Mouse (Mus musculus): Measurements from ENCODE around the gene 1700012P22Rik. TPM values are rescaled to one million over a fixed set of nuclear protein-coding genes. Genes with fewer than 3 reads are reported as not detected.

Gene 1700012P22Rik
- polyA plus RNA-seq, 1 experiment, result not detected

Other genes with a start within 250 kb of the 1700012P22Rik start
- gene Oog2, start 248.1 kb downstream of the 1700012P22Rik start, polyA plus RNA-seq (2012; rRNA removed), result not detected in 2 replicates
- gene C87977, start 225.5 kb downstream of the 1700012P22Rik start, polyA plus RNA-seq (2012; rRNA removed), result not detected in 2 replicates
- not detected in 2 replicates for gene Pramel5, start 158.3 kb downstream of the 1700012P22Rik start, polyA plus RNA-seq (2012; rRNA removed)
- not detected in 2 replicates for gene Gm13128, start 108.5 kb downstream of the 1700012P22Rik start, polyA plus RNA-seq (2012; rRNA removed)
- not detected in 2 replicates for gene Gm13119, start 80.8 kb downstream of the 1700012P22Rik start, polyA plus RNA-seq (2012; rRNA removed)
- gene Pramef20, start 60.8 kb downstream of the 1700012P22Rik start, polyA plus RNA-seq (2012; rRNA removed), result not detected in 2 replicates
- gene Pramef12, start 30.3 kb downstream of the 1700012P22Rik start, polyA plus RNA-seq (2012; rRNA removed), result 0.04 and 0.59 TPM in 2 replicates
- gene Gm9944, start 14.5 kb upstream of the 1700012P22Rik start, polyA plus RNA-seq (2012; rRNA removed), result not detected in 2 replicates
- gene Aadacl3, start 25.0 kb upstream of the 1700012P22Rik start, polyA plus RNA-seq (2012; rRNA removed), result not detected in 2 replicates
- gene 9430007A20Rik, start 81.0 kb upstream of the 1700012P22Rik start, polyA plus RNA-seq (2012; rRNA removed), result not detected in 2 replicates
- not detected in 2 replicates for gene Gm13124, start 126.4 kb upstream of the 1700012P22Rik start, polyA plus RNA-seq (2012; rRNA removed)
- not detected in 2 replicates for gene Aadacl4, start 174.9 kb upstream of the 1700012P22Rik start, polyA plus RNA-seq (2012; rRNA removed)
- not detected in 2 replicates for gene Gm436, start 247.6 kb upstream of the 1700012P22Rik start, polyA plus RNA-seq (2012; rRNA removed)